Mouse (Mus musculus): ENCODE measurements at regions not wholly inside any gene's neighbourhood (a gene's known extent, or its start where the extent isn't known, plus 50 kb on each side); places are given as distances from the start of the nearest gene placed in this dataset.

- no peak for TF ChIP-seq GATA1 (IDR thresholded peaks at IDR 0.05; ENCODE audit: borderline replicate concordance, low read length)
- no peak for TF ChIP-seq FLI1 (IDR thresholded peaks at IDR 0.05; ENCODE audit: low read length)
Observed at GRCm38 (mm10) chr10:68378212-68378611, 99.7 kb upstream of the Arid5b start.
